Mouse (Mus musculus) stomach, embryonic 15.5 days (tissue): ENCODE data around the gene Elmo2. TPM values are rescaled to one million over a fixed set of nuclear protein-coding genes. Genes with fewer than 3 reads are reported as not detected.
A peak's percentile ranks its signal among the peaks of the same experiment; 100 is the strongest.

Source experiments
- ATAC-seq: fragments of 200-750 bp; cut with Nextera tagmentation; 2 replicates; pipeline ENCODE4 v1.8.0; 2017; ENCODE audit warnings: low read depth, moderate number of reproducible peaks, moderate TSS enrichment; ENCODE audit not compliant: insufficient read depth, low FRiP score
- H3K27ac ChIP-seq: fragments of 300-500 bp; sonication (generic); 2 replicates; pipeline ENCODE4 v1.5.1; 2015; ENCODE audit warnings: mild to moderate bottlenecking, inconsistent platforms
- H3K27me3 ChIP-seq: fragments of 300-500 bp; sonication (generic); replicated peaks from 2 replicates; pipeline ENCODE4 v1.6.1; 2015; ENCODE audit warnings: inconsistent platforms
- H3K36me3 ChIP-seq: fragments of 300-500 bp; sonication (generic); 2 replicates; pipeline ENCODE4 v1.6.1; 2015; ENCODE audit warnings: inconsistent platforms
- H3K4me1 ChIP-seq: fragments of 300-500 bp; sonication (generic); 2 replicates; pipeline ENCODE4 v1.6.1; 2015; ENCODE audit warnings: inconsistent platforms
- H3K4me2 ChIP-seq: fragments of 300-500 bp; sonication (generic); 2 replicates; pipeline ENCODE4 v1.6.1; 2015; ENCODE audit warnings: mild to moderate bottlenecking, inconsistent platforms
- H3K4me3 ChIP-seq: fragments of 300-500 bp; sonication (generic); replicated peaks from 2 replicates; pipeline ENCODE4 v1.5.1; 2015; ENCODE audit warnings: inconsistent platforms
- H3K9ac ChIP-seq: fragments of 300-500 bp; sonication (generic); 2 replicates; pipeline ENCODE4 v1.6.1; 2015; ENCODE audit warnings: inconsistent platforms
- H3K9me3 ChIP-seq: fragments of 300-500 bp; sonication (generic); 2 replicates; pipeline ENCODE4 v1.6.1; 2016; ENCODE audit warnings: inconsistent platforms
- WGBS: fragments of 180-500 bp; shearing (Covaris S2); methylation state at CpG from one replicate; pipeline ENCODE4 v1.1.7; 2015; 5-methylcytosine and 5-hydroxymethylcytosine counted together
- polyA plus RNA-seq: library from polyadenylated mRNA; unstranded; fragments of >200 nt; fragmentation: Nextera tagmentation; extraction: Ambion mirVana; gene quantifications from 2 replicates; pipeline ENCODE4 v1.2.1, GENCODE M21; 2015

Elmo2 gene
- polyA plus RNA-seq, 1 experiment from 2014 or later = 53.2 TPM

DNA sequence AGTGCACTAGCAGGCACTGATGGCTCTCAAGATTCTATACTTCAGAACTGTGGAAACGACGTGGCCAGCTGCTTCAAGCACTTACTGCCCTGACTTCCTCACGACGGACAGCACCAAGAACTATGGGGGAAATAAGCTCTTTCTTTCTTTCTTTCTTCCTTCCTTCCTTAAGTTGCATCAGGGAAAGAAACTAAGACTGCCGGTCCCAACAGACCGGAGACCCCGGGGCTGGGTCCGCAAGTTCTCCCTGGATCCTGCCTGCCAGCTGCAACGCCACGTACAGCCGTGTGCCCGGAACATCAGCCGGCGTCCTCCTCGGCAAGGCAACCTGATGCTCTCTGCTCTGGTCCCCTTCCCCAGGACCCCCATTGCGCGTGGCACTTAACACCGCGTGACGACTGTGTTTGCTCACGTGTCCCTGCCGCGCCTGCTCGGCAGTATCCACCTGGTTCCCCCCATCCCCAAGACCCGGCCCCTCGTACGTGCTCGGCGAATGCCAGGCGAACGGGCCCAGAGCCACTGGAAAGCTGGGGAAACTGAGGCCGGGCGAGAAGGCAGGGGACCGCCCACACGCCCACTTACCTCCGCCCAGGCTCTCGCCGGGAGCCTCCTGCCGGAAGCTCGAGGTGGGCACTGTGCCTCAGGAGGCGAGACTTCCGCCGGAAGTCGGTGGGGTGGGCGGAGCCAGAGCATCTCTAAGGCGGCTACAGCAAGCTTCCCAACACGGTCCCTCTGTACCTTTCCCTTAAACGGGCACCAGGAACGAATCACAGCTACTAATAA, 38.9 kb downstream of the Elmo2 start, which contains the start of gene Slc35c2:
Slc35c2 (minus strand) TSS at position 668 of the 783 bp plus-strand sequence.
- WGBS = under 1% methylated on average over 49 of the region's 49 CpGs
- Histone ChIP-seq H3K4me2 (peak within 1 kb of the TSS; percentile 84), H3K4me1 (peaks cover 23% of the 10 kb centered on the region), H3K27ac (peak within 1 kb of the TSS; percentile 60), H3K4me3 (peak within 1 kb of the TSS; percentile 74), H3K36me3 (peaks cover 21% of the 10 kb centered on the region), H3K9ac (peak within 1 kb of the TSS; percentile 60), H3K9me3 (no peaks in the 10 kb centered on the region), H3K27me3 (no peaks in the 10 kb centered on the region)
- ATAC-seq = peak; percentile 91

DNA sequence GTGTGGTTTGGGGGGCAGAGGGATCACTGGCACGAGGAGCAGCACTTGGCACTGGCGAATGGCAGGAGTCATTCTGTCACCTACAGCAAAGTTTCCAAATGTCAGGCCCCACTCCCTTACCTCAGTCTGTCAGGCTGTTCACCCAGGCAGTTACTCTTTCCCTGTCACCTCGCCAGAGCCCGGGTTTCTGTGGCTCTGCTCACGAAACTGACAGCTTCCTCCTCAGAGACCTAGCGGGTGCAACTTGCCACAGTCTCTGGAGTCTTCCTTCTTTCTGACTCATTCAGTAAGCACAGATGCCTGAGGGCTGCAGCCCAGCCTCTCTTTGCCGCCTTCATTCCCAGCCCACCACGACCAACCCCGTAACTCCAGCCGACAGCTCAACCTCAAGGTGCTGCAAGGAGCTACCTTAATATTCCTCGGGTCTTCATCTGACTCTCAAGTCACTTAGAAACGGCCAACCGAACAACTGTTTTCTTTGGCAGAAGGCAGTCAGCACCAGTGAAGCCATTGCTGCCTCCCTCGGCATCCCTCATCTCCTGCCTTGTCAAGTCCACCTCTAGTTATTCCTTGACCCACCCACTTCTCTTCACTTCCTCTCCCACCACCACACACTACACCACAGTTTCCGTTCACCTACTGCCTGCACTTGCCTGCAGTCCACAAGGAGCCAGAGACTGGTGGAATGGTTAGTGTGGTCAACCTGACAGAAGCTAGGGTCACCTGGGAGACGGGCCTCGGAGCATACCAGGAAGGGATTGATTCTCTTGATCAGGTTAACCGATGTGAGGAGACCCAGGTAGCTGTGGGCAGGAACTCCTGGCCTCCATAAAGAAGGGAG, 39.7 kb downstream of the Elmo2 start:
- Histone ChIP-seq H3K4me2 (peak overlapping the region; percentile 84), H3K4me3 (peak overlapping the region; percentile 74), H3K9ac (peak overlapping the region; percentile 60; the same call in 1 of the 2 replicates), H3K27me3 (no peaks in the 10 kb centered on the region), H3K27ac (peak overlapping the region; percentile 36; the same call in 1 of the 2 replicates), H3K36me3 (peaks cover 13% of the 10 kb centered on the region), H3K4me1 (peaks cover 29% of the 10 kb centered on the region), H3K9me3 (no peaks in the 10 kb centered on the region)
- 56% methylated on average over 18 of the region's 18 CpGs for WGBS
- ATAC-seq = no peak

DNA sequence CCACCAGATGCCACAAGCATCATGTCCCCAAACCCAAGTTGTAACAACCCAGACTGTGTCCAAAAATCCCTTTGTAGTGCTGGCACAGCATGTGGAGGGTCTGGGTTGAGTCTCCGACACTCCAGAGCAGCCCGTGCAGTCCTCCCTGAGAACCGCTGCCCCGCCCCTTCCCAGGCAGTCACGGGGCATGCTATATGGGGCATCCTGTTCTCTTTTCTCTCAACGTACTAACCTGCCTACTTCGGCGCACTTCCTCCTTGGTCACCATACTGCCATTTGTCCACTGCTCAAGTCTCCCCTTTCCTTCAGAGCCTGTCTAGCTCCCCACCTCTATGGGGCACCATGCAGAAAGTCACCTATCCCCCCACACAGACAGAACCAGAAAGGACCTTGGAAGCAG, 40.7 kb downstream of the Elmo2 start:
- H3K9ac ChIP-seq = no peak overlapping the region
- WGBS = 81% methylated on average over 8 of the region's 8 CpGs
- H3K36me3 ChIP-seq = peaks cover 8% of the 10 kb centered on the region; the same call in 1 of the 2 replicates
- H3K4me1 ChIP-seq = peaks cover 29% of the 10 kb centered on the region
- H3K4me2 ChIP-seq = peak overlapping the region; percentile 84; the same call in 1 of the 2 replicates
- H3K27me3 ChIP-seq = no peaks in the 10 kb centered on the region
- no peak for ATAC-seq
- H3K27ac ChIP-seq = no peak overlapping the region
- H3K9me3 ChIP-seq = no peaks in the 10 kb centered on the region
- no peak overlapping the region for H3K4me3 ChIP-seq

DNA sequence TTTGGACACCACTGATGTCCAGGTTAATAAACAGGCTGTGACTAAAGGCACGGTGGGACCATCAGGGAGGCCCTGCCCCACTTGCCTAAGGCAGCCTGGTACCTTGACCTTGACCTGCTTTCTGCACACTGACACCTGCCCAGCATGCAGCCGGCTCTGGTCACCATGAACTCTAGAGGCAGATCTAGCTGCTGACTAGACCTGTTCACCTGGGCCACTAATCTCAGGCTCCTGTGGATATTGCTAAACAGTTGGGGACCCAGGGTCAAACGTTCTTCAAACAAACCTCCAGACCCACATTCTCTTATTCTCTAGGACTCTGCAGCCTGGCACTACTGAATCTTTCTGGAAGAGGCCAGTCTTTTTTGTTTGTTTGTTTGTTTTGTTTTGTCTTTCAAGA, 41.2 kb downstream of the Elmo2 start:
- Histone ChIP-seq H3K36me3 (peaks cover 4% of the 10 kb centered on the region; the same call in 1 of the 2 replicates), H3K27me3 (no peaks in the 10 kb centered on the region), H3K4me1 (peaks cover 29% of the 10 kb centered on the region), H3K4me2 (no peak overlapping the region), H3K9me3 (no peaks in the 10 kb centered on the region), H3K9ac (no peak overlapping the region), H3K4me3 (no peak overlapping the region), H3K27ac (no peak overlapping the region)
- no peak for ATAC-seq
- 68% methylated on average over 3 of the region's 3 CpGs for WGBS

DNA sequence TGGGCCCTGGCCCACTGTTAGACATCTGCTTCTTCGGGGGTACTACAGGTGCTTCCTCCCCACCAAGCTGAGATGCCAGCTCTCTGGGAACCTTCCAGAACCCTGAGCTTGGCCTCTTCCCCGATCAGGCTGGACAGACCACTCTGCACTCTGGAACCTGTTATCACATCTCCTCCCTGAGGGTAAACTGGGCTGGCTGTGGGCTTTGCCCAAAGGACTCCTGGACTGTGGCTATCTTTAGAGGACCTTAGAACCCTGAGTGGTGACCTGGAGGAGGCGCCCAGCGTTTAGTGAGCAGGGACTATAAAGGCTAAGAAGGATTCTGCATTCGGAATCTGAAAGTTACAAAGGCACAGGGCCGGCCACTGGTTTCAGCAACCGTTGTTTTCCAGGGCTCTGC, 41.9 kb downstream of the Elmo2 start:
- H3K4me1 ChIP-seq = peaks cover 29% of the 10 kb centered on the region
- no peak overlapping the region for H3K4me2 ChIP-seq
- no peak overlapping the region for H3K4me3 ChIP-seq
- H3K9ac ChIP-seq = no peak overlapping the region
- WGBS = 87% methylated on average over 7 of the region's 7 CpGs
- no peaks in the 10 kb centered on the region for H3K27me3 ChIP-seq
- no peak for ATAC-seq
- H3K27ac ChIP-seq = no peak overlapping the region
- H3K9me3 ChIP-seq = no peaks in the 10 kb centered on the region
- no peaks in the 10 kb centered on the region; the same call in 1 of the 2 replicates for H3K36me3 ChIP-seq

DNA sequence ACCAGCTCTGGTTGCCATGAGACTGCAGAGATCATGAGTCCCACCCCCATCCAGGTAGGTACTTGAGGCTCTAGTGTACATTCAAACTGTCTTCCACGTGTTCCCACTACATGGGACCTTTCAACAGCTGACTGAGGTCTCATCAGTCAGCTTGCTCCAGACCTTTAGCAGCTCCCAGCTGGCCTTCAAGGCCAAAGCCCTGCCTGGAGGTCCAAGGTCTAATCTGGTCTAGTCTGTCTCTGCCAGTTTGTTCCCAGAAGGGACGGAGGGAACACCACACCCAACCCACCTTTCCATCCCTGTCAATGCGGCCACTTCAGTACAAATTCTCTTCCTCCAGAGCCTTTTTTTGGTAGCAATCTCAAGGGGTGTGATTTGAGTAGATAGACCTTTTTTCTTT, 42.6 kb downstream of the Elmo2 start:
- WGBS = 82% methylated on average over 3 of the region's 3 CpGs
- H3K27me3 ChIP-seq = no peaks in the 10 kb centered on the region
- H3K4me3 ChIP-seq = no peak overlapping the region
- ATAC-seq = no peak
- H3K27ac ChIP-seq = no peak overlapping the region
- H3K4me2 ChIP-seq = no peak overlapping the region
- no peaks in the 10 kb centered on the region for H3K9me3 ChIP-seq
- H3K9ac ChIP-seq = no peak overlapping the region
- H3K36me3 ChIP-seq = no peaks in the 10 kb centered on the region; the same call in 1 of the 2 replicates
- peaks cover 26% of the 10 kb centered on the region for H3K4me1 ChIP-seq

DNA sequence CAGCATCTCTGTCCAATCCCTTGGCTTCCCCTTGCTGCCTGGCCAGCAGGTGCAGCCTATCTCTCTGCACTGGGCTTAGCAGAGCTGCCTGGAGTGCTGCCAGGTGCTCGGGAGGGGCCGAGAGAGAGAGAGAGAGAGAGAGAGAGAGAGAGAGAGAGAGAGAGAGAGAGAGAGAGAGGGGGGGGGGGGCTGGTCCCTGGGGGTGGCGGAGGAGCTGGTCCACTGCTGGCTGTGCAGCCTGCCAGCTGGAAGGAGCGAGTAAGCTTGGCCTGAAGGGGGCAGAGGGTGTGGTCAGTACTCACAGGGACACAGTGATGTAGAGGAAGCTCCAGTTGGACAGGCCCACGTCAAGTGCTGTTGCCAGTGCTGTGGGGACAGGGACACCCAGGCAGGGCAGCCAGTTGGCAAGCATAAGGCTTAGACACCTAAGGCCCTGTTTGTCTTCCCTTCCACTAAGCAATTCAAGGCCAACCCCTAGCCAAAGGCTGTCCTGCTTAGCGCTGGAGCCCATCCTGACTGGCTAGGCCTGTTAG, 44.4 kb downstream of the Elmo2 start:
- ATAC-seq = peak; percentile 51; the same call in 1 of the 2 replicates
- H3K27me3 ChIP-seq = no peaks in the 10 kb centered on the region
- H3K9me3 ChIP-seq = no peaks in the 10 kb centered on the region
- WGBS = 29% methylated on average over 5 of the region's 6 CpGs
- peak overlapping the region; percentile 31; the same call in 1 of the 2 replicates for H3K27ac ChIP-seq
- peaks cover 17% of the 10 kb centered on the region for H3K4me1 ChIP-seq
- no peak overlapping the region for H3K4me2 ChIP-seq
- H3K36me3 ChIP-seq = peaks cover 11% of the 10 kb centered on the region
- no peak overlapping the region for H3K4me3 ChIP-seq
- H3K9ac ChIP-seq = no peak overlapping the region

DNA sequence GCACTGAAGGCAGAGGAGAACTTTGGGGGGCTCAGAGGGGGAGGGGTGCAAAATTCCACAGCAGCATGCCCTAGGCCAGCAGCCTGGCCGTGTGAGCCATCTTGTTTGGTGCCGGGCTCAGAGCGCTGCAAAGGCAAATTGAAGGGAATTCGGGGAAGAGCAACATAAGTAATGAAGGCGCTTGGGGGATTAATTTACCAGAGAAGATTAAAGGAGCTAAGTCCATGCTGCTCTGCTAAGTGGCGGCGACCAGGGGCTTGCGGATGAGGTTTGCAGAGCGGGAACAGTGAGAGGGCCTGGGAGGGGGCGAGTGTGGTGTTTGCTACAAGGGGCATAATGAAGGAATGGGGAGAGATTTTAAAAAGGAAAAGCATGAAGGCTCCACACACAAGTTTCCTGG, 46.9 kb downstream of the Elmo2 start:
- no peak overlapping the region for H3K27ac ChIP-seq
- peaks cover 11% of the 10 kb centered on the region for H3K36me3 ChIP-seq
- H3K4me1 ChIP-seq = peaks cover 15% of the 10 kb centered on the region
- 66% methylated on average over 10 of the region's 10 CpGs for WGBS
- no peak overlapping the region for H3K9ac ChIP-seq
- H3K4me2 ChIP-seq = no peak overlapping the region
- no peaks in the 10 kb centered on the region for H3K9me3 ChIP-seq
- no peaks in the 10 kb centered on the region for H3K27me3 ChIP-seq
- no peak for ATAC-seq
- no peak overlapping the region for H3K4me3 ChIP-seq

DNA sequence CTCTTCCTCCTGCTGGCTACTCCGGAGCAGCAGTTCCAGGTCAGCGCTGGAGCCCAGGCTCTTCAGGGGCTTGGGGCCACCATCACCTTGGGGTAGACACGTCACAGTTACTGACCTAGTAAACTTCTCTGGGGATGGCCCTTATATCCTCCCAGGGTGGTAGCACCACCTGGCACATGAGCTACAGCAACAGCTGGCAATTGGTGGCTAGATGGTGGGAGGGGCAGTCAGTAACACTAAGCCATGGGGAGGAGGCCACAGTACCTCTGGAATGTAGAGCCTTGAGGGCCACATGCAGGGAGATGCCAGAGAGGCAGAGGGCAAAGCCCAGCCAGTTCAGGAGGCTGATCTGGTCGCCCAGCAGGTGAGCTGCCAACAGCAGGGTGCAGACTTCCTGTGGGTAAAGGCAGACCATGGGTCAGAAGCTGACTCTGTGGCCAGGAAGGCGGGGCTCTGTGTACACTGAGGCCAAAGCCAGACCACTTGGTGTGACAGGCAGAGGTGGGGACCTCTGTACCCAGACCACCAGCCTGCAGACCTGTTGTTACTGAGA, 49.0 kb downstream of the Elmo2 start:
- Histone ChIP-seq H3K9me3 (no peaks in the 10 kb centered on the region), H3K36me3 (peaks cover 11% of the 10 kb centered on the region; the same call in 1 of the 2 replicates), H3K4me2 (no peak overlapping the region), H3K4me3 (no peak overlapping the region), H3K27me3 (no peaks in the 10 kb centered on the region), H3K4me1 (peaks cover 10% of the 10 kb centered on the region), H3K27ac (no peak overlapping the region), H3K9ac (no peak overlapping the region)
- WGBS = 79% methylated on average over 5 of the region's 5 CpGs
- no peak for ATAC-seq

DNA sequence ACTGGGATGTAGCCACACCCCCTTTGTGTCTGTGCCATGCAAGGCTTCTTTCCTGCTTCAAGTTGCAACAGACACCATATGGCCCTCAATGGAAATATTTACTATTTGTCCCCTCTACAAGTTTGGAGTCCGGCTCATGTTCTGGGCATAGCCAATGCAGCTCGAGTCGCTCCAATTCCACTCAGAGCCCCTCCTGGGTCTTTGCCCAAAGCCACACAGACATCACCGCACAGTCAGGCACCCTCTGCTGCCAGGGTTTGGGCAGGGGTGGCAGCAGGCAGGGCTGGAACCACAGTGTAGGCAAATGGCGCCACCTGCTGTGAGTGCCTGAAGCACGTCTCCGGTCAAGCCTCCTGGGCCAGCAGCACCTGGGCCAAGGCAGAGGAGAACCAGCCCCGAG, 50.5 kb downstream of the Elmo2 start:
- Histone ChIP-seq H3K27ac (no peak overlapping the region), H3K9ac (no peak overlapping the region), H3K4me1 (0 out of 2 replicates have a peak, but pooled peaks cover 6% of the 10 kb centered on the region), H3K27me3 (no peaks in the 10 kb centered on the region), H3K9me3 (no peaks in the 10 kb centered on the region), H3K36me3 (peaks cover 11% of the 10 kb centered on the region; the same call in 1 of the 2 replicates), H3K4me2 (no peak overlapping the region), H3K4me3 (no peak overlapping the region)
- WGBS = 23% methylated on average over 8 of the region's 8 CpGs
- ATAC-seq = peak; percentile 41; the same call in 1 of the 2 replicates

DNA sequence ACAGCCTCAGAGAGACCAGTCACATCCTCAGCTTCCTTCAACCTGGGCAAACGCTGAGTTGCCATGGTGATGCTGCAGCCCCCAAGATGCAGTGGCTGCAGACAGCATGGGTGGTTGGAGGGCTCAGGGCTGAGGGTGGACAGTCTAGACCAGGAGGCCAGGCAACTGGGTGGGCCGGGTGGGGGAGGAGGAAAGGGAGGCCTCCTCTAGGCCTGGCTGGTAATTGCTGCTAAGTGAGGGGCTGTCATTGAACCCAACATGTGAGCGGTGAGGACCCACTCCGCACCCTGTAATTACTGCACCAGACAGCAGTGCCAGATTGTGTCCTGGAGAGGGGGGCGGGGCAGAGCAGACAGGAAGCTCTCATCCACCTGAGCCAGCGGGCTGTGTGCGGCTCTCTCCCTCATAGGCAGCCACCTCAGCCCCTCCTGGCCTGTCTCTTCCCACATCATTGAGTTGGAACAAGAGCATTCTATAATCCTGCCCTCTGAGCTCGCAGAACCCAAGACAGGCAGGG, 51.1 kb downstream of the Elmo2 start:
- ATAC-seq = no peak
- WGBS = 54% methylated on average over 8 of the region's 8 CpGs

More for the DNA sequence above, 51.1 kb downstream of the Elmo2 start:
- Histone ChIP-seq H3K27ac (no peak overlapping the region), H3K4me3 (no peak overlapping the region), H3K4me2 (no peak overlapping the region), H3K9me3 (no peaks in the 10 kb centered on the region), H3K27me3 (no peaks in the 10 kb centered on the region), H3K36me3 (peaks cover 11% of the 10 kb centered on the region; the same call in 1 of the 2 replicates), H3K4me1 (0 out of 2 replicates have a peak, but pooled peaks cover 6% of the 10 kb centered on the region), H3K9ac (no peak overlapping the region)
